Comparison of ENCODE assay signal across 22 mouse cellular contexts in the genomic region with DNA sequence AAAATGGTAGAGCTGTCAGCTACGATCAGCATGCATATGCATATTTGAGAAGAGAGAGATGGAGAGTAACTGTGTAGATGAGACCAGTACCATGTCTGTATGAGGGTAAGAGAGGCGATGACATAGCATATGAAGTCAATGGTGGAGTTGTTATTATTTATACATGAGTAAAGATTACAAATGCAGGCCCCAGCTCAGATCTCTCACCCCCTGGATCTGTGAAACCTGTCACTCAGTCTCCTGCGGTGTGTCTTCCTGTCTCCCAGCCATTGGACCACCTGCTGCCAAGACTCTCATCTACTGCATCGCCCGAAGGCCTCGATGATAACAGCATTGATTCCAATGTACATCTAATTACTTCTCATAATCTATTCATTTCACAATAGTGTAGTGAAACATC.
DNase-seq lines count a peak whose midpoint lies in the region; ATAC-seq lines count a peak whose summit lies in the region.
"Had no signal": no experiment of that assay in that cellular context is flagged by ENCODE, and none has a peak within 500 bp of the region (broad histone marks: within the 10 kb centered on the region; RNA-seq: fewer than 3 reads in every experiment).

No protein-coding gene starts in this region.

- no peak overlapping the region for H3K27ac ChIP-seq in forebrain, embryonic 16.5 days (ENCODE audit: low read length)
- no peak overlapping the region for H3K27ac ChIP-seq in forebrain, embryonic 11.5 days (ENCODE audit: low read depth, low read length)
- no peak overlapping the region for H3K27ac ChIP-seq in midbrain, embryonic 12.5 days (replicated peaks)
- H3K27ac ChIP-seq in kidney, embryonic 15.5 days = no peak overlapping the region
- H3K27ac ChIP-seq: heart, embryonic 10.5 days; intestine, embryonic 15.5 days; kidney, postnatal 0 days; layer of hippocampus, adult 2 months; limb, embryonic 12.5 days; liver, embryonic 13.5 days; stomach, embryonic 15.5 days had no signal

- 72% methylated on average over 6 of the region's 6 CpGs for WGBS in forebrain, embryonic 16.5 days
- 90% methylated on average over 6 of the region's 6 CpGs for WGBS in forebrain, embryonic 11.5 days
- 83% methylated on average over 6 of the region's 6 CpGs for WGBS in midbrain, embryonic 12.5 days
- 91% methylated on average over 6 of the region's 6 CpGs for WGBS in kidney, embryonic 15.5 days

- no peak for DNase-seq in forebrain, embryonic 11.5 days (ENCODE audit: low spot score)
- DNase-seq in brain, adult 2 months (ENCODE audit: low read depth, low spot score) = peak; percentile 7
- DNase-seq in cerebellum, adult 9-10 months = peak; percentile 50
- DNase-seq in layer of hippocampus, adult 9-10 months (ENCODE audit: low spot score) = no peak
- no peak for DNase-seq in spleen, postnatal 14 days (ENCODE audit: low spot score in 2 of 2)
- DNase-seq: adrenal gland, adult 2 months; gastrocnemius, postnatal 36 days; liver, embryonic 13.5 days; spleen, adult 18-20 months; thymus, adult 2 months had no signal

- H3K27me3 ChIP-seq in forebrain, embryonic 16.5 days (replicated peaks; ENCODE audit: control insufficient read depth, insufficient read depth, low read length) = peaks cover 4% of the 10 kb centered on the region; the same call in 1 of the 2 replicates
- H3K27me3 ChIP-seq in forebrain, embryonic 11.5 days (ENCODE audit: control insufficient read depth, insufficient read depth, low read length) = no peaks in the 10 kb centered on the region
- no peaks in the 10 kb centered on the region for H3K27me3 ChIP-seq in midbrain, embryonic 12.5 days
- no peaks in the 10 kb centered on the region for H3K27me3 ChIP-seq in kidney, embryonic 15.5 days
- H3K27me3 ChIP-seq: intestine, embryonic 15.5 days; limb, embryonic 12.5 days; liver, embryonic 13.5 days; lung, embryonic 15.5 days; stomach, embryonic 15.5 days had no signal

- H3K4me1 ChIP-seq in forebrain, embryonic 16.5 days (replicated peaks; ENCODE audit: control insufficient read depth, insufficient read depth, low read length) = no peaks in the 10 kb centered on the region
- H3K4me1 ChIP-seq in forebrain, embryonic 11.5 days (replicated peaks; ENCODE audit: control insufficient read depth, insufficient read depth, low read length) = no peaks in the 10 kb centered on the region
- H3K4me1 ChIP-seq in midbrain, embryonic 12.5 days = no peaks in the 10 kb centered on the region
- no peaks in the 10 kb centered on the region for H3K4me1 ChIP-seq in kidney, embryonic 15.5 days
- H3K4me1 ChIP-seq: heart, embryonic 10.5 days; intestine, embryonic 15.5 days; limb, embryonic 12.5 days; liver, embryonic 13.5 days; lung, embryonic 15.5 days; stomach, embryonic 15.5 days had no signal

- no peak overlapping the region for H3K4me3 ChIP-seq in forebrain, embryonic 16.5 days (replicated peaks; ENCODE audit: low read length)
- no peak overlapping the region for H3K4me3 ChIP-seq in forebrain, embryonic 11.5 days (ENCODE audit: low read depth, low read length)
- no peak overlapping the region for H3K4me3 ChIP-seq in midbrain, embryonic 12.5 days
- no peak overlapping the region for H3K4me3 ChIP-seq in kidney, embryonic 15.5 days (replicated peaks)
- H3K4me3 ChIP-seq: heart, embryonic 10.5 days; intestine, embryonic 15.5 days; layer of hippocampus, adult 2 months; limb, embryonic 12.5 days; liver, embryonic 13.5 days; lung, embryonic 15.5 days; stomach, embryonic 15.5 days had no signal

- no peak overlapping the region for H3K9ac ChIP-seq in forebrain, embryonic 16.5 days (replicated peaks; ENCODE audit: low read depth, low read length)
- H3K9ac ChIP-seq in forebrain, embryonic 11.5 days (ENCODE audit: low read length) = no peak overlapping the region
- no peak overlapping the region for H3K9ac ChIP-seq in midbrain, embryonic 12.5 days (replicated peaks)
- no peak overlapping the region for H3K9ac ChIP-seq in kidney, embryonic 15.5 days
- H3K9ac ChIP-seq: intestine, embryonic 15.5 days; limb, embryonic 12.5 days; liver, embryonic 13.5 days; lung, embryonic 15.5 days; stomach, embryonic 15.5 days had no signal

- H3K4me2 ChIP-seq in forebrain, embryonic 16.5 days (ENCODE audit: low read length) = no peak overlapping the region
- H3K4me2 ChIP-seq in forebrain, embryonic 11.5 days (ENCODE audit: low read depth, low read length, severe bottlenecking) = no peak overlapping the region
- H3K4me2 ChIP-seq in midbrain, embryonic 12.5 days (replicated peaks) = no peak overlapping the region
- no peak overlapping the region for H3K4me2 ChIP-seq in kidney, embryonic 15.5 days
- H3K4me2 ChIP-seq: intestine, embryonic 15.5 days; limb, embryonic 12.5 days; liver, embryonic 13.5 days; lung, embryonic 15.5 days; stomach, embryonic 15.5 days had no signal

- no peaks in the 10 kb centered on the region for H3K36me3 ChIP-seq in forebrain, embryonic 16.5 days (ENCODE audit: control insufficient read depth, insufficient read depth)
- H3K36me3 ChIP-seq in forebrain, embryonic 11.5 days (ENCODE audit: control insufficient read depth, insufficient read depth, low read length) = no peaks in the 10 kb centered on the region
- H3K36me3 ChIP-seq in midbrain, embryonic 12.5 days = no peaks in the 10 kb centered on the region
- H3K36me3 ChIP-seq in kidney, embryonic 15.5 days = no peaks in the 10 kb centered on the region
- H3K36me3 ChIP-seq: G1E; heart, embryonic 10.5 days; intestine, embryonic 15.5 days; limb, embryonic 12.5 days; liver, embryonic 13.5 days; lung, embryonic 15.5 days; stomach, embryonic 15.5 days had no signal

- ATAC-seq in forebrain, embryonic 16.5 days = 0 out of 2 replicates have a peak, but pooled peaks have one; percentile 12
- no peak for ATAC-seq in forebrain, embryonic 11.5 days (replicated peaks; ENCODE audit: low FRiP score)
- peak; percentile 65 for ATAC-seq in midbrain, embryonic 12.5 days (ENCODE audit: low FRiP score, low read depth)
- ATAC-seq in kidney, embryonic 15.5 days (replicated peaks; ENCODE audit: low FRiP score) = no peak
- ATAC-seq: CD4-positive, CD25-positive, alpha-beta regulatory T cell, adult 4 months; intestine, embryonic 15.5 days had no signal

- no peaks in the 10 kb centered on the region for H3K9me3 ChIP-seq in forebrain, embryonic 16.5 days (ENCODE audit: control insufficient read depth, low read length)
- no peaks in the 10 kb centered on the region for H3K9me3 ChIP-seq in forebrain, embryonic 11.5 days (ENCODE audit: control insufficient read depth, low read length)
- no peaks in the 10 kb centered on the region for H3K9me3 ChIP-seq in midbrain, embryonic 12.5 days
- H3K9me3 ChIP-seq in kidney, embryonic 15.5 days (replicated peaks) = no peaks in the 10 kb centered on the region
- H3K9me3 ChIP-seq: heart, embryonic 10.5 days; intestine, embryonic 15.5 days; limb, embryonic 12.5 days; liver, embryonic 13.5 days; lung, embryonic 15.5 days; stomach, embryonic 15.5 days had no signal

Comparison
In these comparisons a context has a peak if more than half of its experiments do, and no peak if none do; other contexts are left out.
1. ATAC-seq: peak in forebrain, embryonic 16.5 days (single experiment) and midbrain, embryonic 12.5 days (single experiment); none in forebrain, embryonic 11.5 days (single experiment) and kidney, embryonic 15.5 days (single experiment).
2. DNase-seq: peak in brain, adult 2 months (single experiment) and cerebellum, adult 9-10 months (single experiment); none in forebrain, embryonic 11.5 days (single experiment), layer of hippocampus, adult 9-10 months (single experiment) and spleen, postnatal 14 days (0 of 2).